Mouse (Mus musculus): ENCODE data around the gene Acot11. TPM values are rescaled to one million over a fixed set of nuclear protein-coding genes. Genes with fewer than 3 reads are reported as not detected.
"Not testable (repeated sequence)": the region's sequence is repeated elsewhere in the genome, so short reads cannot be mapped to it uniquely, and the experiment has no call there.

Acot11 gene
- polyA plus RNA-seq, 1 experiment from 2014 or later = 1.3 TPM

GRCm38 (mm10) chr4:106787830-106788229 lies 17.0 kb downstream of the Acot11 start:
- ATAC-seq (ENCODE audit: low FRiP score) = no peak
- 51% methylated on average over 7 of the region's 7 CpGs for WGBS
- H3K27ac ChIP-seq = no peak overlapping the region; the same call in 1 of the 2 replicates
- no peaks in the 10 kb centered on the region for H3K36me3 ChIP-seq
- no peak overlapping the region for H3K4me3 ChIP-seq
- H3K9ac ChIP-seq = no peak overlapping the region
- H3K4me2 ChIP-seq = no peak overlapping the region
- H3K9me3 ChIP-seq = no peaks in the 10 kb centered on the region
- H3K27me3 ChIP-seq = no peaks in the 10 kb centered on the region
- peaks cover 48% of the 10 kb centered on the region for H3K4me1 ChIP-seq (replicated peaks)

- H3K4me3 ChIP-seq = no peak overlapping the region
- no peaks in the 10 kb centered on the region for H3K36me3 ChIP-seq
- no peak overlapping the region for H3K4me2 ChIP-seq
- 4% methylated on average over 3 of the region's 5 CpGs for WGBS
- peak overlapping the region; percentile 88 for H3K27ac ChIP-seq
- ATAC-seq (ENCODE audit: low FRiP score) = peak; percentile 91
- no peaks in the 10 kb centered on the region for H3K27me3 ChIP-seq
- peaks cover 54% of the 10 kb centered on the region for H3K4me1 ChIP-seq (replicated peaks)
- peak overlapping the region; percentile 59 for H3K9ac ChIP-seq
- no peaks in the 10 kb centered on the region for H3K9me3 ChIP-seq
These were observed 18.9 kb downstream of the Acot11 start for GRCm38 (mm10) chr4:106785753-106786540.

GRCm38 (mm10) chr4:106785345-106785744 lies 19.5 kb downstream of the Acot11 start:
- peaks cover 60% of the 10 kb centered on the region for H3K4me1 ChIP-seq (replicated peaks)
- WGBS = 37% methylated on average over 7 of the region's 7 CpGs
- peak; percentile 44; the same call in 1 of the 2 replicates for ATAC-seq (ENCODE audit: low FRiP score)

GRCm38 (mm10) chr4:106784806-106785205 lies 20.0 kb downstream of the Acot11 start:
- no peak overlapping the region for H3K9ac ChIP-seq
- peaks cover 61% of the 10 kb centered on the region for H3K4me1 ChIP-seq (replicated peaks)
- no peaks in the 10 kb centered on the region for H3K36me3 ChIP-seq
- no peak for ATAC-seq (ENCODE audit: low FRiP score)
- no peak overlapping the region for H3K4me2 ChIP-seq
- no peaks in the 10 kb centered on the region for H3K27me3 ChIP-seq
- 92% methylated on average over 7 of the region's 7 CpGs for WGBS
- no peaks in the 10 kb centered on the region for H3K9me3 ChIP-seq
- no peak overlapping the region for H3K4me3 ChIP-seq
- no peak overlapping the region for H3K27ac ChIP-seq

More at GRCm38 (mm10) chr4:106785345-106785744, 19.5 kb downstream of the Acot11 start:
- Histone ChIP-seq H3K36me3 (no peaks in the 10 kb centered on the region), H3K9ac (no peak overlapping the region), H3K27me3 (no peaks in the 10 kb centered on the region), H3K4me3 (no peak overlapping the region), H3K9me3 (no peaks in the 10 kb centered on the region), H3K27ac (peak overlapping the region; percentile 88), H3K4me2 (no peak overlapping the region)

- Histone ChIP-seq H3K4me1 (replicated peaks) (peaks cover 71% of the 10 kb centered on the region), H3K36me3 (no peaks in the 10 kb centered on the region), H3K9ac (no peak overlapping the region), H3K4me2 (no peak overlapping the region), H3K9me3 (no peaks in the 10 kb centered on the region), H3K27me3 (no peaks in the 10 kb centered on the region), H3K4me3 (no peak overlapping the region), H3K27ac (no peak overlapping the region)
- WGBS = 64% methylated on average over 10 of the region's 10 CpGs
- ATAC-seq (ENCODE audit: low FRiP score) = no peak
These were observed 21.7 kb downstream of the Acot11 start for GRCm38 (mm10) chr4:106783137-106783536.

GRCm38 (mm10) chr4:106780045-106780444 lies 24.8 kb downstream of the Acot11 start:
- Histone ChIP-seq H3K9ac (no peak overlapping the region), H3K9me3 (no peaks in the 10 kb centered on the region), H3K4me2 (no peak overlapping the region), H3K27me3 (no peaks in the 10 kb centered on the region), H3K36me3 (no peaks in the 10 kb centered on the region), H3K4me1 (replicated peaks) (peaks cover 60% of the 10 kb centered on the region), H3K4me3 (no peak overlapping the region), H3K27ac (no peak overlapping the region)
- 7% methylated on average over 3 of the region's 3 CpGs for WGBS
- ATAC-seq (ENCODE audit: low FRiP score) = peak; percentile 52

- Histone ChIP-seq H3K36me3 (no peaks in the 10 kb centered on the region), H3K4me1 (replicated peaks) (peaks cover 59% of the 10 kb centered on the region), H3K9me3 (no peaks in the 10 kb centered on the region), H3K4me3 (no peak overlapping the region), H3K27ac (peak overlapping the region; percentile 68), H3K9ac (no peak overlapping the region), H3K27me3 (no peaks in the 10 kb centered on the region), H3K4me2 (no peak overlapping the region)
- WGBS = 29% methylated on average over 5 of the region's 5 CpGs
- ATAC-seq (ENCODE audit: low FRiP score) = peak; percentile 70
These were observed 26.5 kb downstream of the Acot11 start for GRCm38 (mm10) chr4:106778116-106778788.

GRCm38 (mm10) chr4:106776998-106777397 lies 27.8 kb downstream of the Acot11 start:
- H3K36me3 ChIP-seq = no peaks in the 10 kb centered on the region
- peaks cover 52% of the 10 kb centered on the region for H3K4me1 ChIP-seq (replicated peaks)
- peak overlapping the region; percentile 9 for H3K27ac ChIP-seq
- no peak overlapping the region for H3K4me2 ChIP-seq
- no peak overlapping the region for H3K4me3 ChIP-seq
- no peaks in the 10 kb centered on the region for H3K27me3 ChIP-seq
- WGBS = 19% methylated on average over 3 of the region's 3 CpGs
- H3K9ac ChIP-seq = no peak overlapping the region; the same call in 1 of the 2 replicates
- H3K9me3 ChIP-seq = no peaks in the 10 kb centered on the region
- peak; percentile 52 for ATAC-seq (ENCODE audit: low FRiP score)

GRCm38 (mm10) chr4:106775767-106776166 lies 29.0 kb downstream of the Acot11 start:
- WGBS = 91% methylated on average over 6 of the region's 6 CpGs
- not testable (repeated sequence) for H3K27me3 ChIP-seq; H3K9ac ChIP-seq; H3K27ac ChIP-seq; H3K9me3 ChIP-seq; H3K36me3 ChIP-seq; ATAC-seq (ENCODE audit: low FRiP score); H3K4me3 ChIP-seq; H3K4me2 ChIP-seq
- peaks cover 46% of the 10 kb centered on the region for H3K4me1 ChIP-seq (replicated peaks)

GRCm38 (mm10) chr4:106772558-106772957 lies 32.2 kb downstream of the Acot11 start:
- no peak overlapping the region for H3K4me2 ChIP-seq
- no peak for ATAC-seq (ENCODE audit: low FRiP score)
- H3K27ac ChIP-seq = no peak overlapping the region
- no peaks in the 10 kb centered on the region for H3K9me3 ChIP-seq
- no peaks in the 10 kb centered on the region for H3K36me3 ChIP-seq
- H3K27me3 ChIP-seq = no peaks in the 10 kb centered on the region
- 97% methylated on average over 1 of the region's 1 CpGs for WGBS
- H3K9ac ChIP-seq = no peak overlapping the region
- H3K4me3 ChIP-seq = no peak overlapping the region
- H3K4me1 ChIP-seq (replicated peaks) = peaks cover 14% of the 10 kb centered on the region

GRCm38 (mm10) chr4:106769306-106769705 lies 35.5 kb downstream of the Acot11 start:
- Histone ChIP-seq H3K36me3 (no peaks in the 10 kb centered on the region), H3K4me2 (no peak overlapping the region), H3K27ac (no peak overlapping the region), H3K9ac (no peak overlapping the region), H3K9me3 (no peaks in the 10 kb centered on the region), H3K4me1 (replicated peaks) (no peaks in the 10 kb centered on the region), H3K27me3 (no peaks in the 10 kb centered on the region), H3K4me3 (no peak overlapping the region)
- ATAC-seq (ENCODE audit: low FRiP score) = no peak
- 67% methylated on average over 2 of the region's 2 CpGs for WGBS

GRCm38 (mm10) chr4:106764166-106764565 lies 40.6 kb downstream of the Acot11 start:
- H3K27ac ChIP-seq = no peak overlapping the region; the same call in 1 of the 2 replicates
- H3K36me3 ChIP-seq = no peaks in the 10 kb centered on the region
- H3K4me2 ChIP-seq = no peak overlapping the region
- no peaks in the 10 kb centered on the region for H3K9me3 ChIP-seq
- ATAC-seq (ENCODE audit: low FRiP score) = no peak
- no peaks in the 10 kb centered on the region for H3K27me3 ChIP-seq
- WGBS = 62% methylated on average over 7 of the region's 7 CpGs
- H3K4me3 ChIP-seq = no peak overlapping the region
- H3K4me1 ChIP-seq (replicated peaks) = peaks cover 7% of the 10 kb centered on the region; the same call in 1 of the 2 replicates
- H3K9ac ChIP-seq = no peak overlapping the region

All from hindbrain, embryonic 13.5 days (tissue).